In the genomic region with DNA sequence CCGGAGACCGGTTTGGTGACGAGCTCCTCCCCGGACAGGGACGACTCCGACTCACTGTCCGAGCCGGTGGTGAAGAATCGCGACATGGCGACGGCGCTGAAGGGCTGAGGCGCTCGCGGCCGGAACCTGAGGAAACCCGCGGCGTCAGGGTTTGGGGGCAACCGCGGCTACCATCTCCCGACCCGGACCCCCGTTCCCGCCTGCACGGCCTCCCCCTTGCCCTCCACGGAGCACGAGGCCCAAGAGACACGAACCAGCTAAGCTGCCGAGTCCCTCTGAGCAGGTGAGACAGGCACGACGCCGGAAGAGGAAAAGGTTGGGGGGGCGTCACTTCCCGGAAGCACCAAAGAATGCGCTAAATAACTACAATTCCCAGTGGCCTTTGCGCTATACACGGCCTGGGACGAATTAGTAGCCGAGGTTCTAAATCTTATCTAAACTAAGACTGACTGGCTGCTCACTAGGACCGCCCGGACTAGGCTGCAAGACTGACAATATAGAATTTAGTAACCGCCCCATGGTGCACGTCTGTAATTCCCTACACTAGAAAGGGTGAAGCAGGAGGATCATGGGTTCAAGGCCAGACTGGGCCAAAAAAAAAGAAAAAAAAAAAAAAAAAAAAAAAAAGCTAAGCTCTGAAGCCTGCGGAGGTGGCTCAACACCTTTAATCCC, we compare ENCODE assay signal across 8 mouse cellular contexts. TPM values are rescaled to one million over a fixed set of nuclear protein-coding genes. Genes with fewer than 3 reads are reported as not detected.
DNase-seq lines count a peak whose midpoint lies in the region; TF ChIP-seq lines count a peak whose summit lies in the region.

Eif3c (minus strand) TSS at position 318 of the 672 bp plus-strand sequence.

- no peaks in the 10 kb centered on the region for H3K9me3 ChIP-seq in megakaryocyte, embryonic 14.5 days

- TF ChIP-seq POLR2A in cortical plate, adult 2 months (IDR thresholded peaks at IDR 0.05; ENCODE audit: extremely low read depth, insufficient read depth, low read length): peak; percentile 86

- no peaks in the 10 kb centered on the region for H3K27me3 ChIP-seq in megakaryocyte, embryonic 14.5 days (replicated peaks)

- H3K4me1 ChIP-seq in cortical plate, adult 2 months (ENCODE audit: control insufficient read depth, insufficient read depth, low read length): no peaks in the 10 kb centered on the region
- peaks cover 11% of the 10 kb centered on the region; the same call in 1 of the 2 replicates for H3K4me1 ChIP-seq in megakaryocyte, embryonic 14.5 days

- peak; percentile 83 for DNase-seq in adipocyte (ENCODE audit: low spot score)
- DNase-seq in gastrocnemius, adult 8-10 months (ENCODE audit: low spot score in 2 of 2): peak; percentile 64 to 71
- peak; percentile 87 for DNase-seq in hindlimb bud, embryonic 11.5 days (ENCODE audit: extremely low spot score, low read depth, low spot score)
- peak; percentile 60 to 87 for DNase-seq in left cerebral cortex, adult 8-10 months (ENCODE audit: low spot score in 2 of 2)
- DNase-seq in right cerebral cortex, postnatal 10 days (ENCODE audit: low spot score in 2 of 2): peak; percentile 91 to 94
- DNase-seq in urinary bladder, postnatal 4 days (ENCODE audit: low spot score in 2 of 2): peak; percentile 74 to 77

- H3K4me3 ChIP-seq in cortical plate, adult 2 months (ENCODE audit: insufficient read depth, low read length): peak within 1 kb of the TSS; percentile 67
- peak within 1 kb of the TSS; percentile 98 for H3K4me3 ChIP-seq in megakaryocyte, embryonic 14.5 days (replicated peaks)

- H3K27ac ChIP-seq in cortical plate, adult 2 months (ENCODE audit: insufficient read depth, low read length): no peak within 1 kb of the TSS

- H3K36me3 ChIP-seq in megakaryocyte, embryonic 14.5 days (replicated peaks; ENCODE audit: low read length): peaks cover 35% of the 10 kb centered on the region

- no peak for TF ChIP-seq CTCF in cortical plate, adult 2 months (IDR thresholded peaks at IDR 0.05; ENCODE audit: extremely low read depth, insufficient read depth, low read length)

RNA-seq across cellular contexts. Expression of gene Eif3c, which starts in this region (rescaled TPM):
- 102 and 103 TPM in 2 replicates for polyA plus RNA-seq in cortical plate, adult 2 months (2012; rRNA removed)
- 100 to 1,000 TPM; 151 to 172 (median 160) TPM for total RNA-seq in gastrocnemius, adult 8-10 months (2022)
- 100 to 1,000 TPM; 173 to 189 (median 180) TPM for total RNA-seq in left cerebral cortex, adult 8-10 months (2022)
- 22.3 and 46.6 TPM in 2 replicates for polyA plus RNA-seq in megakaryocyte, embryonic 14.5 days (2012; ENCODE audit: insufficient read depth, low replicate concordance)
